Mouse (Mus musculus) neural tube, embryonic 13.5 days (tissue): Measurements from ENCODE around the gene Mrtfa. TPM values are rescaled to one million over a fixed set of nuclear protein-coding genes. Genes with fewer than 3 reads are reported as not detected.

Experiments used
- ATAC-seq: fragments of 200-750 bp; cut with Nextera tagmentation; 2 replicates; pipeline ENCODE4 v1.8.0; 2017; ENCODE audit warnings: low read depth, mild to moderate bottlenecking, moderate TSS enrichment, moderate library complexity
- H3K27ac ChIP-seq: fragments of 300-500 bp; sonication (generic); replicated peaks from 2 replicates; pipeline ENCODE4 v1.5.1; 2015; ENCODE audit warnings: moderate library complexity, mild to moderate bottlenecking, inconsistent platforms
- H3K27me3 ChIP-seq: fragments of 300-500 bp; sonication (generic); 2 replicates; pipeline ENCODE4 v1.6.1; 2015; ENCODE audit warnings: mild to moderate bottlenecking, inconsistent platforms
- H3K36me3 ChIP-seq: fragments of 300-500 bp; sonication (generic); 2 replicates; pipeline ENCODE4 v1.6.1; 2015; ENCODE audit warnings: mild to moderate bottlenecking, inconsistent platforms
- H3K4me1 ChIP-seq: fragments of 300-500 bp; sonication (generic); replicated peaks from 2 replicates; pipeline ENCODE4 v1.6.1; 2015; ENCODE audit warnings: inconsistent platforms
- H3K4me2 ChIP-seq: fragments of 300-500 bp; sonication (generic); 2 replicates; pipeline ENCODE4 v1.6.1; 2015; ENCODE audit warnings: inconsistent platforms, mild to moderate bottlenecking, moderate library complexity
- H3K4me3 ChIP-seq: fragments of 300-500 bp; sonication (generic); 2 replicates; pipeline ENCODE4 v1.5.1; 2015; ENCODE audit warnings: mild to moderate bottlenecking, inconsistent platforms
- H3K9ac ChIP-seq: fragments of 300-500 bp; sonication (generic); 2 replicates; pipeline ENCODE4 v1.6.1; 2015; ENCODE audit warnings: moderate library complexity, mild to moderate bottlenecking, inconsistent platforms
- H3K9me3 ChIP-seq: fragments of 300-500 bp; sonication (generic); 2 replicates; pipeline ENCODE4 v1.6.1; 2016; ENCODE audit warnings: inconsistent platforms
- WGBS: fragments of 180-500 bp; shearing (Covaris S2); methylation state at CpG from one replicate; pipeline ENCODE4 v1.1.7; 2015; 5-methylcytosine and 5-hydroxymethylcytosine counted together
- polyA plus RNA-seq: library from polyadenylated mRNA; unstranded; fragments of >200 nt; fragmentation: Nextera tagmentation; extraction: Ambion mirVana; gene quantifications from 2 replicates; pipeline ENCODE4 v1.2.1, GENCODE M21; 2015

Gene Mrtfa
- polyA plus RNA-seq, 1 experiment from 2014 or later = 27.1 TPM

DNA sequence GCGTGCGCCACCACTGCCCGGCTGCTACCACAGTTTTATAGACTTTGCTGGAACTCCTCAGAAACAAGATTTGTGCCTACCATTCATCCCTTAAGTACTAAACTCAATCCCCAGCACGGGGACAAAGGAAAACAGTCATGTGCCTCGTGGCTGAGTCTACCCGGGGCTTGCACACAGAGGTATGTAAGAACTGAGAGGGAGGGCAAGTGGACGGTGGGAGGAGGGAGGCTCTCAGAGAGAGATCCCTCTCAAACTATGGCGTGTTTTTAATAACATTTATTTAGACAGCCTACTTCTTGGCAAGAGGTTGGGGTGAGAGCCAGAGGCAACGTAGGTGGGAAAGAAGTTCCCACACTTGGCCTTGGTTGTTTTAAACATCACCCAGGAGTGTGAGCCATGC is 98.8 kb downstream of the Mrtfa start:
- no peaks in the 10 kb centered on the region for H3K27me3 ChIP-seq
- no peaks in the 10 kb centered on the region for H3K9me3 ChIP-seq
- H3K4me1 ChIP-seq = peaks cover 15% of the 10 kb centered on the region
- H3K27ac ChIP-seq = no peak overlapping the region
- no peak overlapping the region for H3K9ac ChIP-seq
- no peak overlapping the region for H3K4me2 ChIP-seq
- H3K36me3 ChIP-seq = no peaks in the 10 kb centered on the region
- no peak overlapping the region for H3K4me3 ChIP-seq
- WGBS = 72% methylated on average over 9 of the region's 9 CpGs
- no peak for ATAC-seq

GRCm38 (mm10) chr15:81087529-81087928 is 103.0 kb downstream of the Mrtfa start:
- 50% methylated on average over 7 of the region's 7 CpGs for WGBS
- Histone ChIP-seq H3K27ac (no peak overlapping the region), H3K4me3 (no peak overlapping the region), H3K4me1 (peaks cover 33% of the 10 kb centered on the region), H3K9ac (no peak overlapping the region), H3K36me3 (no peaks in the 10 kb centered on the region), H3K9me3 (no peaks in the 10 kb centered on the region), H3K27me3 (no peaks in the 10 kb centered on the region), H3K4me2 (no peak overlapping the region)
- ATAC-seq = no peak

GRCm38 (mm10) chr15:81086644-81087480 is 103.7 kb downstream of the Mrtfa start:
- Histone ChIP-seq H3K4me2 (no peak overlapping the region), H3K27ac (no peak overlapping the region), H3K4me3 (no peak overlapping the region), H3K9me3 (no peaks in the 10 kb centered on the region), H3K27me3 (no peaks in the 10 kb centered on the region), H3K4me1 (peaks cover 33% of the 10 kb centered on the region), H3K9ac (no peak overlapping the region), H3K36me3 (no peaks in the 10 kb centered on the region)
- WGBS = 88% methylated on average over 8 of the region's 8 CpGs
- ATAC-seq = no peak

DNA sequence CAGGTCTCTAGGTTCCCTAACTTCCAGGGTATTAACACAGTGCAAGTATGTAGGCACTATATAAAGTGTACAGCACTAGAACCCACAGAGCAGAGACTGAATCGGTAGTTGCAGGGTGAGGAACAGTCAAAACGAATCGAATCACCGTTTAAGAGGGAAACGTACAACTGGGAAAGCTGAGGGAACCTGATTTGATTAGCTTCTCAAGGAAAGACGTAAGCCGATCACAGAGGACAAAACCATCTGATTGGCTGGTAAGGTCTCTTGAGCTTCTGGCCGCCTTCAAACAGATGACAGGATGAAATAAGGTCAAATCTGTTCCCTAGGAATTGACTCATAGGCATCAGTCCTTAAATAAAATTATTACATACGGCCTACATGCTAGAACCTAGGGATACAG is 106.7 kb downstream of the Mrtfa start:
- ATAC-seq = no peak
- Histone ChIP-seq H3K4me3 (no peak overlapping the region), H3K9me3 (no peaks in the 10 kb centered on the region), H3K27ac (0 out of 2 replicates have a peak overlapping the region, but pooled peaks have one; percentile 43), H3K27me3 (no peaks in the 10 kb centered on the region), H3K4me1 (peaks cover 33% of the 10 kb centered on the region), H3K9ac (no peak overlapping the region), H3K4me2 (no peak overlapping the region), H3K36me3 (no peaks in the 10 kb centered on the region)
- WGBS = 76% methylated on average over 9 of the region's 9 CpGs

- Histone ChIP-seq H3K4me1 (peaks cover 33% of the 10 kb centered on the region), H3K27ac (0 out of 2 replicates have a peak overlapping the region, but pooled peaks have one; percentile 43), H3K9me3 (no peaks in the 10 kb centered on the region), H3K36me3 (no peaks in the 10 kb centered on the region), H3K9ac (no peak overlapping the region), H3K4me2 (no peak overlapping the region), H3K27me3 (no peaks in the 10 kb centered on the region), H3K4me3 (no peak overlapping the region)
- WGBS = 41% methylated on average over 4 of the region's 4 CpGs
- no peak for ATAC-seq
Measured at GRCm38 (mm10) chr15:81083281-81083680, 107.3 kb downstream of the Mrtfa start.

GRCm38 (mm10) chr15:81081216-81081615 is 109.3 kb downstream of the Mrtfa start:
- Histone ChIP-seq H3K4me2 (no peak overlapping the region), H3K27me3 (no peaks in the 10 kb centered on the region)
- 78% methylated on average over 4 of the region's 4 CpGs for WGBS

DNA sequence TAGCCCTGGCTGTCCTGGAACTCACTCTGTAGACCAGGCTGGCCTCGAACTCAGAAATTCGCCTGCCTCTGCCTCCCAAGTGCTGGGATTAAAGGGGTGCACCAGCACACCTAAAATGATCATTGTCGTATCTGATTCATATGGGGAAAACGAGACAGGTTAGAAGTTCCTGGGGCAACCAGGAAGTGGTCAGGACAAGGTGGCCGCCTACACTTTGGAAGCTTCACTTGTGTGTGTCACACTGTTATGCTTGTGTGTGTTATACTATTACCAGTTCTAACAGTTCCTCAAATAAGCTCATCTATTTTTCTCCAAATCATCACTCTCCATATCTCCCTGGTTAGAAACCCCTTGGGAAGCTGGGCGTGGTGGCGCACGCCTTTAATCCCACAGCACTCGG is 110.2 kb downstream of the Mrtfa start:
- no peaks in the 10 kb centered on the region for H3K9me3 ChIP-seq
- no peak overlapping the region for H3K27ac ChIP-seq
- ATAC-seq = no peak
- no peak overlapping the region for H3K4me2 ChIP-seq
- no peak overlapping the region for H3K9ac ChIP-seq
- H3K36me3 ChIP-seq = no peaks in the 10 kb centered on the region
- WGBS = 90% methylated on average over 9 of the region's 9 CpGs
- H3K4me3 ChIP-seq = no peak overlapping the region
- no peaks in the 10 kb centered on the region for H3K27me3 ChIP-seq
- peaks cover 11% of the 10 kb centered on the region; the same call in 1 of the 2 replicates for H3K4me1 ChIP-seq

More at GRCm38 (mm10) chr15:81081216-81081615, 109.3 kb downstream of the Mrtfa start:
- Histone ChIP-seq H3K36me3 (no peaks in the 10 kb centered on the region), H3K4me3 (no peak overlapping the region), H3K9ac (no peak overlapping the region), H3K4me1 (peaks cover 15% of the 10 kb centered on the region), H3K27ac (no peak overlapping the region), H3K9me3 (no peaks in the 10 kb centered on the region)
- no peak for ATAC-seq

DNA sequence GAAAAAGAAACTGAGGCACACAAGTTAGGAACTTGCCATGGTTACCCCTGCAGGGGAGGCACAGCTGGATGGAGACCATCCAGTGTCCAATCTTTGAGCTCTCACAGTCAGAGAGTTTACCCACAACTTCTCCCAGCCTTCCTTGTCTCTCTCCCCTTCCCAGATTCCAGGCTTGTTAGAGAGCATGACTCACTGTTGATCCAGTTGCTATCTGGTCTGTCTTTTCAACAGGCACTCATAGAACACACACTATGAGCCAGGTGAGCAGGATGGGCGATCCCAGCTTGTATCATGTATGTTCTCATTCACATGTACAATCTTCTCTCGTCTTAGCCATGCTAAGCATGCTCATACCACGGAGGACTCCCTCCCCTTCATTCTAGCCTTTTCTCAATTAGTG is 111.3 kb downstream of the Mrtfa start:
- ATAC-seq = no peak
- 93% methylated on average over 3 of the region's 3 CpGs for WGBS

DNA sequence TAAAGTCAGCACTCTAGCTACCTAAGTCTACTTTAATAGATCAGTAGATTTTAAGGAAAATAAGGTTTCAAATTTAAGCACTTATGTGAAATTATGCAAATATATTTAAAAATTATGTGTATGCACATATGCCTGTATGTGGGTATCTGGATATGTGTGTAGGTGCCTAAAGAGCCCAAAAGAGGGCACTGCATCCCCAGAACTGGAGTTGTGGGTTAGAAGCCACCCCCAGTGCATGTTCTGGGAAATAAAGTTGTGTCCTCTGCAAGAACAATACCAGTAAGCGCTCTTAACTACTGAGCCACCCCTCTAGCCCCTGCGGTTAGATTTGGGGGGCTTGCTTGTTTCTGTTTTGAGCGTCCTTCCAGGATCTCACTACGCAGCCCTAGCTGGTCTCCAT is 113.0 kb downstream of the Mrtfa start:
- Histone ChIP-seq H3K9me3 (no peaks in the 10 kb centered on the region), H3K27ac (no peak overlapping the region), H3K4me3 (no peak overlapping the region), H3K9ac (no peak overlapping the region), H3K4me1 (0 out of 2 replicates have a peak, but pooled peaks cover 4% of the 10 kb centered on the region), H3K36me3 (no peaks in the 10 kb centered on the region), H3K4me2 (no peak overlapping the region), H3K27me3 (no peaks in the 10 kb centered on the region)
- WGBS = 96% methylated on average over 4 of the region's 4 CpGs
- no peak for ATAC-seq

More for the DNA sequence above, 111.3 kb downstream of the Mrtfa start:
- Histone ChIP-seq H3K4me2 (no peak overlapping the region), H3K27ac (no peak overlapping the region), H3K4me1 (peaks cover 11% of the 10 kb centered on the region; the same call in 1 of the 2 replicates), H3K27me3 (no peaks in the 10 kb centered on the region), H3K36me3 (no peaks in the 10 kb centered on the region), H3K9ac (no peak overlapping the region), H3K4me3 (no peak overlapping the region), H3K9me3 (no peaks in the 10 kb centered on the region)

DNA sequence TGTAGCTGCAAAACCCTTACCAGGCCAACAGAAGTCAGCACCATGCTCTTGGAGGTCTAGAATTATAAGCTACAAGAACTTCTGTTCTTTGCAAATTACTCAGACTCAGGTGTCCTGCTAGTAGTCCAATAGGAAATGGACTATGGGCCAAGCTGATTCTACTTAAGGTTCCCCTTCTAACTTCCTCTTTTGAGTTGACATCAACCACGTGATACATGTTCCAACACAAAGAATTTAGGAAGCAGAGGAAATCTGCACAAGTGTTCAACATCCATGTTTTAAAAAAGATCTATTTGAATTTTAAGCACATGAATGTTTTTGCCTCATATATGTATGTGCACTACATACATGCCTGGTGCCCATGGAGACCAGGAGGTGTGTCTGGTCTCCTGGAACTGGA is 116.0 kb downstream of the Mrtfa start:
- Histone ChIP-seq H3K4me2 (no peak overlapping the region), H3K9me3 (no peaks in the 10 kb centered on the region), H3K27me3 (no peaks in the 10 kb centered on the region), H3K36me3 (no peaks in the 10 kb centered on the region), H3K4me1 (0 out of 2 replicates have a peak, but pooled peaks cover 4% of the 10 kb centered on the region), H3K4me3 (no peak overlapping the region), H3K27ac (no peak overlapping the region), H3K9ac (no peak overlapping the region)
- no peak for ATAC-seq
- WGBS = 98% methylated on average over 1 of the region's 1 CpGs

DNA sequence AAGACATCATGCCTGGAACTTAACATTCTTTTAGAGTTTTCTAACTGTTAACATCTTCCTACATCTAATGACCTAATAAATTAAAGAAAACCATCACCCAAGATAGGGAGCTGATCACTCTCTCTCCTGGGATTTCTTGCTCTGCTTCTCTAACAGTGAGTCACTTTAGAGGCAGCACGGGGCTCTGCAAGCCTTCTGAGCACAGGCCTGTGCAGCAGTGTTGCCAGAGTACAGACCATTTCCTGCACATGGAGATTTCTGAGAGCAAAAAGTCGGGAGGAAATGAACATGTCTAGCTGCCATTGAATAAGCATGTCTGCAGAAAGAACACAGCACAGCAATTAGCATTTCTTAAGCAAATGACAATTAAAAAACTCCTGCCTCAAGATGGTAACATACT is 116.8 kb downstream of the Mrtfa start:
- Histone ChIP-seq H3K4me1 (0 out of 2 replicates have a peak, but pooled peaks cover 4% of the 10 kb centered on the region), H3K36me3 (no peaks in the 10 kb centered on the region), H3K9me3 (no peaks in the 10 kb centered on the region), H3K9ac (no peak overlapping the region), H3K27me3 (no peaks in the 10 kb centered on the region), H3K27ac (no peak overlapping the region), H3K4me2 (no peak overlapping the region), H3K4me3 (no peak overlapping the region)
- 51% methylated on average over 2 of the region's 2 CpGs for WGBS
- ATAC-seq = no peak

DNA sequence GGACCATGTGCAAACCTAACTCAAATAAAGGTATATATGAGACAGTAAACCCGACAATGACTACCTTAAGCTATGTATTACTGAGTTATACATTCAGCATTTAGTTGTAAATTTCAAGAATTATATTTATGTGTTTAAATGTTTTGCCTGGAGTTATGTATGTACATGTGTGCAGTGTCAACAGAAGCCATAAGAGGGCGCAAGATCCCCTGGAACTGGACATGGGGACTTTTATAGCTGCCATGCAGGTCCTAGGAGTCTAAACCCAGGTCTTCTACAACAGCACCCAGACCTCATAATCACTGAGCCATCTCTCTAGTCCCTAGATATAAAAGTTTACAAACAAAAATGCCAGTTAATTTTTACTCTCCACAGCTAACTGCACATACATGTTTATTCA is 117.8 kb downstream of the Mrtfa start:
- no peak overlapping the region for H3K9ac ChIP-seq
- ATAC-seq = no peak
- no peak overlapping the region for H3K27ac ChIP-seq
- H3K36me3 ChIP-seq = no peaks in the 10 kb centered on the region
- H3K27me3 ChIP-seq = no peaks in the 10 kb centered on the region
- 0 out of 2 replicates have a peak, but pooled peaks cover 4% of the 10 kb centered on the region for H3K4me1 ChIP-seq
- H3K4me3 ChIP-seq = no peak overlapping the region
- 80% methylated on average over 2 of the region's 2 CpGs for WGBS
- H3K9me3 ChIP-seq = no peaks in the 10 kb centered on the region
- H3K4me2 ChIP-seq = no peak overlapping the region
